Mouse (Mus musculus): ENCODE data around the gene Dpp7.

Gene Dpp7

DNA sequence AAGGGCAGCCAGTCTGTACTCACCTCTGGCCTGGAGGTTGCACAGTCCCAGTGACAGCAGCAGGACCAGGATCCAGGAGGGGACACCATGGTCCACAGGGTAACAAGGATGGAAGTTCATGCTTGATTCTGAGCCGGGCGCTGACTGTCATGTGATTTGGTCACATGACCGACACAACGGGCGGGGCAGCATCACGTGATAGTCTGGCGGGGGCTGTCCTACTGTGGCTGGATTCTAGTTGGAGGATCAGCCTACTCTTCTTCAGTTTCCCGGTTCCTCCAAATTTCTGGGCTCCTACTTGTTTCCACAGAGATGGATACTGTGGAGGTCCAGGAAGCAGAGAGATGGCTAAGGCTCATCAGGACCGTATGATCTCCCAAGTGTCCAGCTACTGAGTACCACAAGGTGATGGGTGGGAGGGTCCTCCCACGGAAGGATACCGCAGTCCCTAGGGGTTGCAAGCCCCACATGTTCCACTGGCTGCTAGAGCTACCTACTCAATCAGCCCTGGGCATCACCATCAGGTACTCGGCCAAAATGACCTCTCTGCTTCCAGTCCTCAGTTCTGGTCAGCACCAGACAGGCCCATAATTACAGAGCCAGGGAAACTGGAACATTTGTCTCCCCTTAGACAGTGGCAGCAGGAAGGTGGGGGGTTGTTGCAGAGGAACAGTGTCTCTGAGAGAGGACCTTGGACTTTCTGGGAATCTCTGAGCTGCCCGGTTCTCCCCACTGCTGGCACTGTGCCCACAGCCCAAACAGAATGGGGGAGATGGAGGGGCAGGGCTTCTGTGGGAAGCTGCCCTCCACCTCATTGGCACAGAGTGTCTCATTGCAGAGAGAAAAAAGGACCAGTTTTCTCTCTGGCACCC is at the start of gene Dpp7:
TSS of gene Dpp7 (minus strand) at position 152 of the 872 bp plus-strand sequence.
- peak; percentile 92 for DNase-seq (ENCODE audit: low read depth, low spot score)

DNA sequence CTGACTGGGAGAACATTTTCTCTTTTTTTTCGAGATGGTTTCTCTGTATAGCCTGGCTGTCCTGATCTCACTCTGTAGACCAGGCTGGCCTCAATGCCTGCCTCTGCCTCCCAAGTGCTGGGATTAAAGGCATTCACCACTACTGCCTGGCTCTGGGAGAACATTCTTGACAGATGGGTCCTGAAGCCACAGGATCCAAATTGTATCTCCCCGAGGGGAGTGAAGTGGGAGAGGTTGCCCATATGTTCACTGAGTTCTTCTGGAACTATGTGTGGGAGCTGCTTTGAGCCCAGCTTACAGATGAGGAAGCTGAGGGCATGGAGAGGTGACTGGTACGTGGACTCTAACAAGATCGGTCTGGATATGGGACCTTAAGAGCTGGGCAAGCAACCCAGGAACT is 47.8 kb upstream of the Dpp7 start:
- DNase-seq (ENCODE audit: low read depth, low spot score), result no peak

DNA sequence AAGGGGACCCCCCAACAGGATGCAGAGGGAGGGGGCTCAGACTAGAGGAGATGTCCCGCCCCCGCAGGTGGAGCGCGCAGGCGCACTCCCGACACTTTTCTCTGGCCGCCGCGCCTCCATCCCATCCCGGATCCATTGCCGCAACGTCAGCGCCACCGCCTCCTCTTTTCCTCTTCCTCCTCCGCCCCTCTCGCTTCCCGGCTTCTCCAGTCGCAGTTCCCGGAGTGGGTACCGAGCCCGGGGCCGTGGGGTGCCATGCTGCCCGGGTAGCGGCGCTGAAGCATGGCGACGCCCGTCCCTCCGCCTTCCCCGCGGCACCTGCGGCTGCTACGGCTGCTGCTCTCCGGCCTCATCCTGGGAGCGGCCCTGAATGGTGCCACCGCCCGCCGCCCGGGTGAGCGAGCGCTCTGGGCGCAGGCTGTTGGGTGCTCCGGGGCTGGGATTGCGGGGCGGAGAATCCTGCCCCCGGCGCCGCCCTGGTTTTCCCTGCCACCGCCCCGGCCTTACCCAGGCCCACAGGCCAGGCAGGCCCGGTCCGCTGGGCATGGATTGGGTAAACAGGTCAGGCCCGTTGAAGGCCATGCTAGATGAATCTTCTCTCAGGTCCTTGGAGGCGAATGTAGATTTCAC is 46.9 kb upstream of the Dpp7 start:
- peak; percentile 62 for DNase-seq (ENCODE audit: low read depth, low spot score)

DNA sequence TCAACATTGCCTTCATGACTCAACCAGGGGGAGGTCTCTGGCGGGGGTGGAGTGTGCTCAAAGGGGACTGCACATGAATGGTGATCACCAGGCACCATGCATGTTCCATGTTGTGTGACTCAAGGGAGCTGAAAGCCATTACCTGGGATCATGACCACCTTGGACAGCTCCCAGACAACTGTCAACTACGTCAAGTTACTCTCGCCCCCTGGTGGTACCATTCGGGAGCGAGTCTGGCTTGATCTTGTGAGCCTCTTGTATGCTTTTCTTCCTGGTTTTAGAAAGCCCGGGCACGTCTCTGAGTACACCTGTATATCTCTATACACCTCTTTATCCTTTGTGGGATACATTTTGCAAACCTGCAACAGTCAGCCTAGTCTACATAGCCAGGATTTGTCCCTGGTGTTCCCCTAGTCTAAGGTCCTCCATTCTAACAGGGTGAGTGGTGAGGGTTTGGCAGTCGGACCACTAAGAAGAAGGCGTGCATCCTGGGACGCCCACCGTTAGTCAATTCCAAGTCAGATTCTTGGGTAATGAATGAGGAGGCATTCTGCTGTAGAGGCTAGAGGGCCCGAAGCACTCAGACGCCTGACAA is 46.3 kb upstream of the Dpp7 start:
- DNase-seq (ENCODE audit: low read depth, low spot score), result peak; percentile 97

DNA sequence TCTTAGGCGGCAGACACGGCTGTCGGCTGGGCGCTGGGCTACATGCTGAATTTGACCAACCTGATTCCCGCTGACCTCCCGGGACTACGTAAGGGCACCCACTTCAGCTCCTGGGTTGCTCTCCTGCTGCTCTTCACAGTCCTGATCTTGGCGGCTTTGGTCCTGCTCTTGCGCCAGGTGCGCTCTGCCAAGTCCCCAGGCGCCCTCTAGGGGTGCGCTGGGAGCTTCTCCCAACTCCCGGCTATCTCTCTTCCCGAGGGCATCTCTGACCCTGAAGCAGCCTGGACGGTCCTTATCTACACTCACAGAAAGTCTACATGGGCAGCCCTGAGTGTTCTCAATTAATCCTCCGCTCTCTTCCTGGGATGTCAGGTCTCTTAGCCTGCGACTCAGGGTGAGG is 44.6 kb upstream of the Dpp7 start:
- DNase-seq (ENCODE audit: low read depth, low spot score), result peak; percentile 69

DNA sequence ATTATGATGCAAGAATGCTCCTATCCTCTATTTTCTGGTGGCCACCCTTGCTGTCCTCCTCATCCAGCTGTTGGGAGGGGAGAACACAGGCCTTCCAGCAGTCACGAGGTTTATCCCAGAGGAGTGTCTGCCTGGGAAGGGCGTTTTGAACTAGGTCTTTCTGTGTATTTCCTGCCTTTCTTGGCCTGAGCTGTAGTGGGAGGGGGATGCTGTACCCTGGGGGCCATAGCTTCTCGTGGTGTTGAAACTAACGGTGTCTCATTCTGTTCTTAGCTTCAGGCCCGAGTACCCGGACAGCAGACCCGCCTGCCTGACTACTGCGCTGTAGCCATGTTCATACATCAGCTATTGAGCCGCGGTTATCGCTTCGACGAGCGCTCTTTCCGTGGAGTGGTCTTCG is 44.1 kb upstream of the Dpp7 start:
- no peak for DNase-seq (ENCODE audit: low read depth, low spot score)

DNA sequence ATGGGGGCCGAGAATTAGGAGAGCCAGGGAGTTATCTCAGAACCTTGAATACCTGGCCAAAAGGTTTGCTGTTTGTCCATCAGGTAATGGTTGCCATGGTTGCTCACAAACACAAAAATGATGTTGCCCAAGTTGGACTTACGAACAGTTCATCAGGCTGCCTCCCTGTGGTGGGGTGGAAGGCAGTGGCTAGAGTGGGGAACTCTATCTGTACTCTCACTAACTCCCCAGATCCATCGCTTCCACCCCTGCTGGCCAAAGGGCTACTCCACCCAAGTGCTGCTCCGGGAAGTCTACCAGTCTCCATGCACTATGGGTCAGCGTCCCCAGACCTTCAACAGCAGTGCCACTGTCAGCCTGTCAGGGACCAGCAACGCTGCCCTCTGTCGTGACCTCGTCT is 42.9 kb upstream of the Dpp7 start, which contains the start of gene Npdc1:
TSS of gene Npdc1 (plus strand) at position 301 of the 400 bp plus-strand sequence.
- DNase-seq (ENCODE audit: low read depth, low spot score), result no peak

DNA sequence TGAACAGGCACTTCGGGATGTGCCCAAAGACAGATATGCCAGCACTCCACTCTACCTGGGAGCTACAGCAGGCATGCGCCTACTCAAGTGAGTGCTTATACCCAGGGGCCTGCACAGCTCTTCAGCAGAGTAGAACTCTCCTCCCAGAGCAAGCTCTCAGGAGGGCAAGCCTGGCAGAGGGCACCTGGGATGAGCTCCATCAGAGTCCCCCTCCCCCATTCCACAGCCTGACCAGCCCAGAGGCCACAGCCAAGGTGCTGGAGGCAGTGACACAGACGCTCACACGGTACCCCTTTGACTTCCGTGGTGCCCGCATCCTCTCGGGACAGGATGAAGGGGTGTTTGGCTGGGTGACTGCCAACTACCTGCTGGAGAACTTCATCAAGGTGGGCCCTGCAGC is 41.9 kb upstream of the Dpp7 start:
- no peak for DNase-seq (ENCODE audit: low read depth, low spot score)

DNA sequence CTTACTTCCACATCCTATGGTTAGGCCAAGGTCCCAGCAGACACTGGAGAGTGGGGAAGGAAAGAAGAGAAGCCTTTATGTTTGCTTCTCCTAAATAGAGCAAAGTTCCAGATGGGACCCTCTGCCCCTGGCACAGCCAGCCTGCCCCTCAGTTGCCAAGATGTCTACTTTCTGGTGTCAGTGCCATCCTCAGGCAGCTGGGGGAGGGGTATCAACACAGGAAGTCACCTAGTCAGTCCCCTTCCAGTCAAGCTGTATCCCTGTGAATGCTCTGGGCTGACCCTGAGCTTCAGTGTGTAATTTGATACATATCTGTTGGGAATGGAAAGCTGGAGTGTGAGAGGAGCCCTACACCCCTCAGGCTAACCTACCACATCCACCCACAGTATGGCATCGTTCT is 40.9 kb upstream of the Dpp7 start:
- DNase-seq (ENCODE audit: low read depth, low spot score), result no peak

DNA sequence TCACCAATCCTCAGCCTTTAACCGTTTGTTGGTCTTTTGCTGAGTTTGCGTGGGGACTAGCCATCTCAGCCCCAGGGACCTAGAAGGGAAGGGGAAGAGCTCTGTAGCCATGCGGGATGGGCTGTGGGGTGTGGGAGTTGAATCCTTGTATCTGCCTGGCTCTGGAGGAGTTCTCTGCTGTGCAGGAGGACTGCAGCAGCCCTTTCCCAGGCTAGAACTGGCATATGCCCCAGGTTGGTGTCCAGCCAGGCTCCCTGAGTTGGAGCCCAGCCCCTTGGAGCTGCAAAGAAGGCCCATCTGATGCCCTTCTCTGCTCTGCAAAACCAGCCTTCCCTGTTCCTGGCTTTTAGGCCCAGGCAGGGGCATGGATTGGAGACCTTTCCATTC is 40.4 kb upstream of the Dpp7 start:
- DNase-seq (ENCODE audit: low read depth, low spot score), result no peak

DNA sequence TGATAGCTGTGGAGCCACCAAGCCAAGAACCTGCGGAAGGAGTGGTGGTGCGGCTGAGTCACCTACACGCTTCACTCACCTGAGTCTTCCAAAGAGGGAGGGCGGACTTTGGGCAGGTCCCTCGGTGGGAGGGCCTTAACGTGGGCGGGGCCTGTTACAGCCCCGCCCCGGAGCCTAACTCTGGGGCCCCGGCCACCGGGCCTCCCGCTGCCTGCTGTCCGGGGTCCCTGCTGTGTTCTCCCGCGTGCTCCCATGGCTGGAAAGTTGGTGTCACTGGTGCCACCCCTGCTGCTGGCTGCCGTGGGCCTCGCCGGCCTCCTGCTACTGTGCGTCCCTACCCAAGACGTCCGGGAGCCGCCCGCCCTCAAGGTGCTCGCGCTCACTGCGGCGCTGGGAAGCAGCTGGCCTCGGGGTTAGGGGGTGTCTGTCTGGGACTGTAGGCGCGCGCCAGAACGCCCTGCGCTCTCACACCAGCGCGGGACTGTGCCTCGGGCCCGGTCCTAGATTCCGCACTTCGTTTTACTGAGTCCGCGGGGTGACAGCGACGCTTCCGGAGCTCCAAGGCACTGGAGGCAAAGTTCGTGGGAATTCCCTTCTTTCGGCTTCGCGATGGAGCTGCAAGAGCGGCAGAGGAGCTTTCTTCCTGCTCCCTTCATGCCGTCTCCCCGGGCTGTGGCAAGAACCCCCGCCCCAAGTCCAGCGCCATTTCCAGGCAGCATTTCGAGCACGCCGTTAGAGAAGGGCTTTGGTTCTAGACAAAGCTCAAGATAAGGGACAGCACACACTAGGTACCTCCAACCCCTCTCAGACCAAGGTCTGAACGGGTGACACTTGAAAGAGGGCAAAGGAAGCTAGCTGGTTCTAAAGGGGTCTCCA is 39.8 kb upstream of the Dpp7 start, which contains the start of gene Entpd2:
TSS of gene Entpd2 (plus strand) at position 154 of the 876 bp plus-strand sequence.
- peak; percentile 46 for DNase-seq (ENCODE audit: low read depth, low spot score)

DNA sequence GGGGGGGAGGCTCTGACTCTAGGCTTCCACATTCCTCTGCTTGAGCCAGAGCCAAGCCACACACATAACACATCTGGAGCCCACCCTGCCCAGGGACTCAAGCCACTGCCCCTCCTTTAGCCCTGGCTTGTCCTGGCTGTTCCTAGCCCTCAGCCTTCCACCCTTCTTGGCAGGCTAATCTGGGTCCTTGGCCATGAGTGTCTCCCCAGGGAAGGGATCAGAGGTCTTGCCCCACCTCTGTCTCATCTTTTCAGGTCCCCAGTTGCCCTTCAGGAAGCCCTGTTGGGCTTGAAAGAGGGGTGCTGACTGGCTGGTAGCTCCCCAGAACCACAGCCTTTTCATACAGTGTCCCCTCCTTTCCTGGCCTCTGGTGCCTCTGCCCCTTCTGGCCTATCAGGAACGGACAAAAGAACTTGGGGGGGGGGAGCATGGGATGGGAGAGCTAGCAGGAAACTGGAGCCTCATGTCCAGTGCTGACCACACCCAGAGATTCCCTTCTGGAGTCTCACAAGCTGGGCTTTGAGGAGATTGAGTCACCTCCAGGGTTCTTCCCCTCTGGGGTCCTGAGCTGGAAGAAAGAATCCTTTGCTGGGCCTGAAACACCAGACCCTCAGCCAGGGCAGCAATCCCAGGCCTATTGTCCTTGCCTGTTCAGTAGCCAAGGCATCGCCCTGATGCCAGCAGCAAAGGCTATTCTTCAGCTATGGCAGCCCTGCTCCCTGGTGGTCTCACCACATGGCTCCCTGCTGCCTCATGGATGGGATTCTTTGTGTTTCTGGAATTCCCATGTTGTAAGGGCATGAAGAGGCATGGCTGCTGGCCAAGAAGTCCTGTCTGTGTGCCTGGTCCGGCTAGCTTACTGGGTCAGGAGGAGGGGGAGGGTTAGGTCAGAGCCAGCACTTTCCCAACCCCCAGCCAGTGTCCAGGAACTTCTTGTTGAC is 38.4 kb upstream of the Dpp7 start:
- DNase-seq (ENCODE audit: low read depth, low spot score), result no peak

DNA sequence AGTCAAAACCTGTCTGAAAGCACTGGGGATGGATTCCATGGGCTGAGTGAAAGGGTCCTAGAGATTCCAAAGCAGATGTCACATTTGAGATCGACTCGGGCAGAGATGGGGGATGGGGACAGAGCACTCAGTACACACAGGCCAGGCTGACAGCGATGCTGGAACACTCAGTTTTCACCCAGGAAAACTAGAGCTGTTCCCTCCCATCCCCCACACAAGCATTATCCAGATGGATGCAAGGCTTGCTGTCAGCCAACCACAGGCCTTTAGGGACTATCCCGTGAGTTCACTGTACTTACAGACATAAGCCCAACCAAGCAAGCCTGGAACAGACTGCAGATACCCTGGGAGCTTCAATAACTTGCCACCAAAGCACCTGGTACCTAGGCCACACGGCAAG is 35.1 kb upstream of the Dpp7 start:
- DNase-seq (ENCODE audit: low read depth, low spot score), result no peak

DNA sequence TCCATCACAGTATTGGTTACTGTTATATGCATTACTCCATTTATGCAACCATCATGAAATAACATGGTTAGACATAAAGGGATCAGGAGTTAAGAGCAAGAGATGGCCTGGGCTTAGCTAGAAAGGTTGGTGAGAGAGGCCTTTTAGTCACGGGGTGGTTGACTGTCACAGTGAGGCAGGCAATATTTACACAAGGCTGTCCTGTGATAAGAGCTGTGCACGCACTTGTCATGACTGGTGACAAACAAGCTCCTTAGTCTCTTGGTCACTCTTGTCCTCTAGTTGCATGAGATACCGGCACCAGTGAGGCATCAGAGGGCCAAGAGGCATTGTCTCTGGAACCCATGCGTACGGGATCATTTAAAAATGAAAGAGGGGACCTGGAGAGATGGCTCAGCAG is 28.3 kb upstream of the Dpp7 start:
- no peak for DNase-seq (ENCODE audit: low read depth, low spot score)

DNA sequence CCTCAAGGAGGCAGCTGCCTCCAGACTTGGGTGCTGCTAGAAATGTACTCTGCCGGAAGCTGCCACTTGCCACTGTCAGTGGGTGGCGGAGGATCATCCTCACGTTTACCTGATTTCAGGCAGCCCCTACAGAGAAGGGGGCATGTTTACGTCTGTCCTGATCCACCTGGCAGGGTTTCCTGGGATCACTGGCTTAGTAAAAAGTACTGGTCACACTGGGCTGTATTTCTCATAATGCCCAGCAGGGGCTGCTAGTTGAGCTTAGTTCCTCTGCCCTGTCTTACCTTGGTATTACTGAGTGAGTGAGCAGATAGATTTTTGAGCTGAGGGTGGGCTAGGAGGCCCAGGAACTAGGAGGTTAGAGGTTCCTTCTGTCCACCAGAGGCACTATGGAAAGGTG is 20.4 kb upstream of the Dpp7 start:
- DNase-seq (ENCODE audit: low read depth, low spot score), result peak; percentile 67

DNA sequence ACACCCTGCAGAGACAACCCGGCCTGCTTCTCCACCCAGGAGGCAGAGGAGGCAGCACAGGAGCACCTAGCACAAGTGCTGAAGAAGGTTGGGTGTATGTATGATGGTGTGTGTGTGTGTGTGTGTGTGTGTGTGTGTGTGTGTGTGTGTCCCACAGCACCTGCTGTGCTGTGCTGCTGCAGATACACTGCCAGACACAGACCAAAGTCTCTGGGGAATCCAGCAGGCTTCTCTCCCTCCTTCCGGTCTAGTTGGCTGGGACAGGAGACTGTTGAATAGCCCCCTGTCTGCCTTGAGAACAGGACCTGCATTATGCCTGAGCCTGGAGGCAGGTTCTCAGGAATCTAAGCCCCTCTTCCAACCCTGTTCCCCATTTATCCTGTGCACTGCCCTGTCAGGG is 17.3 kb upstream of the Dpp7 start:
- no peak for DNase-seq (ENCODE audit: low read depth, low spot score)

DNA sequence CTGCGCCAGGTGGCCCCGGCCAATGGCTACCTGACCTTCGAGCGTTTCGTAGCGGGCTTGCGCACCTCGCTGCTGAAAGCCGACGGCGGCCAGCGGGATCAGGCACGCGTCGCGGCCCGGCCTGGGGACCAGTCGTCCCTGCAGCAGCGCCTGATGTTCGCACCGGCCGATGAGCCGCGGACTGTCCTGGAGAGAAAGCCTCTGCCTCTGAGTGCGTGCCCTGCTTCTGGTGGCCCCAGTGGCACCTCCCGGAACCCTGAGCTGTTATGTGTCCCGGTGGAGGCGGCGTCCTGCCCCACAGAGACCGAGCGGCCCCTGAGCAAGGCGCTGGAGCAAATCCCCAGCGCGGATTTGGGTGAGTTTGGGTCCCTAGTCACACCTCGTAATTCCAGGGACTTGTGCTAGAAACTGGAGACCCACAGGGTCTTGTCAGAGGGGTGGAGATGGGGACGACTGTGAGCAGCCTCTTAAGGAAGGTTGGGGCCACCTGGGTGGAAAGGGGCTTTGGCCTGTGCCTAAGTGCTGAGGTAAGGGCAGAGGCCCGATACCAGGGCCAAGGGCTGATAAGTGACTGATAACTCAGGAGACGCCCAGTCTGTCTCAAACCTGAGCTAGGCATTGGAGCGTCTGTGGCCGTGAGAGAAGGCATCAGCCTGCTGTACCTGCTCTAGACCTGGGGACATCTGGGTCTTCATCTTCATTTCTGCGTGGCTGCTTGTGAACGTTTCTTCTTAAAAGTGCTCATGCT is 16.7 kb upstream of the Dpp7 start:
- no peak for DNase-seq (ENCODE audit: low read depth, low spot score)

DNA sequence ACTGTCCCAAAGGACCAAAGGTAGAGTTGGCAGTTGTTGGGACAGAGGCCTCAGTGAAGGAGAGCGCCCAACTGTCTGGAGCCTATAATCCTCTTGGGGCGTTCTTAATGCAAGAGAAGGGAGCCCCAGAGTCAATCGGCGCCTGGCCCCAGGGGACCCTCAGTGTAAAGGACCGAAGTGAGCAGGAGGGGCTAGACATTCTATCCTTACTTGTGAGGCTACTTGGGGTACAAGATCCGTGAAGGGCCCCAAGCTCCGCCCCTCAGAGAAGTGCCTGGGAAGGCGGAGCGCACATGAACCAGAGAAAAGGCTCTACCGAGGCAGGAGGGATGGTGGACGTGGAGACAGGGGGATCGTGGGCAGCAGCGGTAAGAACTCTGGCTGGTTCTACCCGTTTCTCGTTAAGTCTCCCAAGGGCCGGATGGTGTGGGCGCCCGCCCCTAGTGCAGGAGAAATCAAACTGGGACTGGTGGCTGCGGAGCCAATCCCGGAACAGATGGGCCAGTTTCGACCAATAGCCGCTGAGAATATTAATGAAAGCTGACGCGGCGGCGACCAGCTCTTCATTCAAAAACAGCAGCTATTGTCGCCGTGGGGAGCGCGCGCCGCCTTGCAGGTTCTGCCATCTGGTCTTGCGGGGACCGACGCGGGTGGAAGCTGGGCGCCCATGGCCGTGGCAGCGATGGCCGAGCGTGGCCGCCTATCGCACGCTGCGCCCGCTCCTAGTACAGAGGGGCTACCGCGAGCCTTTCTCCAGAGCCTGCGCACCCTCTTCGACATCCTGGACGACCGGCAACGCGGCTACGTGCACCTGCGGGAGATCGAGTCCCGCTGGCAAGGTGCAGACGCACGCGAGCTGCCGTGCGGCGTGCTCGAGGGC is 15.8 kb upstream of the Dpp7 start, which contains the start of gene Sapcd2:
TSS of gene Sapcd2 (plus strand) at position 558 of the 880 bp plus-strand sequence.
- peak; percentile 89 for DNase-seq (ENCODE audit: low read depth, low spot score)

DNA sequence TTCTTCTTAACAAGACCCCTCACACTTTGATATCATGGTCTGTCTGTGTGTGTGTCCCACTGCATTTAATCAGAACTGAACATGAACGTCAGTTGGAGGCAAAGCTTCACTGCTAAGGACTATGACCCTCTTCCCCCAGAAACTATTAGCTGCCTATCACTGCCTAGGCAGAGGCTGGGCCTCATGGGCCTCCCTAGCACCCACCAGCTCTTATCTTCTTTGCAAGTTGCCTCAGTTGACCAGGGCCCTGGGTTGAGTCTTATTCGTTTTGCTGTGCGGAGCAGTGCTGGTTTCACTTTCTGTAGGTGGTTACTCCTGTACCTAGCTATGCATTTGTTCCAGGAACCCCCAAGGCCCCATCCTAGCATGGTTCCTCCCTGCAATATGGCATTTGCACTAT is 13.8 kb upstream of the Dpp7 start:
- no peak for DNase-seq (ENCODE audit: low read depth, low spot score)
